Mouse (Mus musculus) limb, embryonic 10.5 days (tissue): ENCODE data around the gene Metrnl. TPM values are rescaled to one million over a fixed set of nuclear protein-coding genes. Genes with fewer than 3 reads are reported as not detected.

Experiments
- DNase-seq: peaks from one replicate; pipeline ENCODE4 v3.0.0-alpha.2; 2017; ENCODE audit warnings: low spot score
- H3K27ac ChIP-seq: fragments of 300-500 bp; sonication (generic); 2 replicates; pipeline ENCODE4 v1.5.1; 2016; ENCODE audit warnings: mild to moderate bottlenecking
- H3K27me3 ChIP-seq: fragments of 300-500 bp; sonication (generic); 2 replicates; pipeline ENCODE4 v1.6.1; 2016; ENCODE audit warnings: low read depth, mild to moderate bottlenecking; ENCODE audit not compliant: poor library complexity, severe bottlenecking
- H3K36me3 ChIP-seq: fragments of 300-500 bp; sonication (generic); 2 replicates; pipeline ENCODE4 v1.6.1; 2016; ENCODE audit warnings: mild to moderate bottlenecking, moderate library complexity
- H3K4me1 ChIP-seq: fragments of 300-500 bp; sonication (generic); 2 replicates; pipeline ENCODE4 v1.6.1; 2016
- H3K4me3 ChIP-seq: fragments of 300-500 bp; sonication (generic); 2 replicates; pipeline ENCODE4 v1.5.1; 2016; ENCODE audit warnings: mild to moderate bottlenecking, moderate library complexity
- H3K9me3 ChIP-seq: fragments of 300-500 bp; sonication (generic); replicated peaks from 2 replicates; pipeline ENCODE4 v1.6.1; 2016; ENCODE audit warnings: mild to moderate bottlenecking
- WGBS: fragments of 180-500 bp; shearing (Covaris S2); methylation state at CpG from one replicate; pipeline ENCODE4 v1.1.7; 2016; 5-methylcytosine and 5-hydroxymethylcytosine counted together
- polyA plus RNA-seq: library from polyadenylated mRNA; unstranded; fragments of >200 nt; fragmentation: Nextera tagmentation; extraction: Ambion mirVana; gene quantifications from 2 replicates; pipeline ENCODE4 v1.2.1, GENCODE M21; 2016

Gene Metrnl
- polyA plus RNA-seq, 1 experiment from 2014 or later, result 3.9 TPM

GRCm38 (mm10) chr11:121748003-121748684 lies 46.8 kb downstream of the Metrnl start:
- Histone ChIP-seq H3K4me3 (no peak overlapping the region), H3K4me1 (no peaks in the 10 kb centered on the region), H3K27me3 (no peaks in the 10 kb centered on the region), H3K36me3 (no peaks in the 10 kb centered on the region), H3K27ac (no peak overlapping the region), H3K9me3 (no peaks in the 10 kb centered on the region)
- no peak for DNase-seq
- WGBS, result 91% methylated on average over 5 of the region's 5 CpGs

Other genes starting within 250 kb of the Metrnl start
- 47.8 and 54.9 TPM in 2 replicates for gene Tbcd, start 249.6 kb upstream of the Metrnl start, polyA plus RNA-seq
- 0.51 and 1.4 TPM in 2 replicates for gene Zfp750, start 182.2 kb upstream of the Metrnl start, polyA plus RNA-seq
- gene B3gntl1, start 28.4 kb upstream of the Metrnl start, polyA plus RNA-seq, result 7.1 and 7.9 TPM in 2 replicates
- gene Ptchd3, start 128.7 kb downstream of the Metrnl start, polyA plus RNA-seq, result not detected in 2 replicates